Comparison of ENCODE assay signal across 20 mouse cellular contexts in the genomic region with DNA sequence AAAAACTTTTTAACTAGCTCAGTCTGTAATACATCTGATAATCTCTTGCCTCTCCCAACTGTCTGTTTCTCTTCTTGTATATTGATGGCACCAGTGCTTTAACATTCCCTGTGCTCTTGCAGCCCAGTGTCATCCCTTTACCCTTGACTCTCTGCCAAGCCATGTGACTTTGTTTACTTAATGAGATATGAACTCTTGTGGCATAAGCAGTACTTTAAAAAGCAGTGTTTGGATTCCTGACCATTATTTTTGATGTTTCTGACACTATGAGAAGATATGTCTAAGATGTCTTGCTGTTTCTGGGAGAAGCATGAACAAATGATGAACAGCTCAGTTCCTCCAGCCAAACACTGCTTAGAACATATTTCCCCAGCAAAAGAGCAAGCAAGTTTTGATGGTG.
"Had no signal": no experiment of that assay in that cellular context is flagged by ENCODE, and none has a peak within 500 bp of the region (broad histone marks: within the 10 kb centered on the region; RNA-seq: fewer than 3 reads in every experiment).

No protein-coding gene starts in this region.

- H3K4me3 ChIP-seq: layer of hippocampus, adult 2 months; limb, embryonic 10.5 days; limb, embryonic 13.5 days; lung, embryonic 15.5 days; midbrain, embryonic 12.5 days; midbrain, embryonic 15.5 days; neural tube, embryonic 12.5 days; neural tube, embryonic 15.5 days had no signal

- DNase-seq: kidney, adult 9 months; kidney, postnatal 14 days; layer of hippocampus, adult 9-11 months; liver; liver, postnatal 0 days; lung, postnatal 10 days; lung, postnatal 4 days; right cerebral cortex, adult 18-20 months; right cerebral cortex, postnatal 14 days; right cerebral cortex, postnatal 4 days; thymus, postnatal 25 days had no signal

- H3K27ac ChIP-seq: layer of hippocampus, adult 2 months; limb, embryonic 10.5 days; limb, embryonic 13.5 days; liver, embryonic 14.5 days; lung, embryonic 15.5 days; midbrain, embryonic 12.5 days; midbrain, embryonic 15.5 days; neural tube, embryonic 12.5 days; neural tube, embryonic 15.5 days had no signal

- ATAC-seq: liver, postnatal 0 days; midbrain, embryonic 15.5 days had no signal

- H3K27me3 ChIP-seq: limb, embryonic 13.5 days; lung, embryonic 15.5 days; midbrain, embryonic 12.5 days; midbrain, embryonic 15.5 days; neural tube, embryonic 12.5 days; neural tube, embryonic 15.5 days had no signal

- H3K9me3 ChIP-seq: limb, embryonic 10.5 days; limb, embryonic 13.5 days; lung, embryonic 15.5 days; midbrain, embryonic 12.5 days; midbrain, embryonic 15.5 days; neural tube, embryonic 12.5 days; neural tube, embryonic 15.5 days had no signal

- H3K4me2 ChIP-seq: limb, embryonic 13.5 days; lung, embryonic 15.5 days; midbrain, embryonic 12.5 days; midbrain, embryonic 15.5 days; neural tube, embryonic 12.5 days; neural tube, embryonic 15.5 days had no signal

- H3K36me3 ChIP-seq: limb, embryonic 10.5 days; limb, embryonic 13.5 days; lung, embryonic 15.5 days; midbrain, embryonic 12.5 days; midbrain, embryonic 15.5 days; neural tube, embryonic 12.5 days; neural tube, embryonic 15.5 days had no signal

- H3K9ac ChIP-seq: limb, embryonic 13.5 days; liver, embryonic 14.5 days; liver, postnatal 0 days; lung, embryonic 15.5 days; midbrain, embryonic 12.5 days; midbrain, embryonic 15.5 days; neural tube, embryonic 12.5 days; neural tube, embryonic 15.5 days had no signal

- H3K4me1 ChIP-seq: limb, embryonic 10.5 days; limb, embryonic 13.5 days; lung, embryonic 15.5 days; midbrain, embryonic 12.5 days; midbrain, embryonic 15.5 days; neural tube, embryonic 12.5 days; neural tube, embryonic 15.5 days had no signal
